Mouse (Mus musculus) lung, adult 2 months (tissue): ENCODE data around the gene Zfp189. TPM values are rescaled to one million over a fixed set of nuclear protein-coding genes. Genes with fewer than 3 reads are reported as not detected.

Experiments used
- DNase-seq: peaks from one replicate; pipeline ENCODE4 v3.0.0; 2022
- H3K4me1 ChIP-seq: fragments of 200-500 bp; 2 replicates; pipeline ENCODE4 v1.6.1; 2011; ENCODE audit warnings: low read length; ENCODE audit not compliant: control insufficient read depth, insufficient read depth
- H3K4me3 ChIP-seq: fragments of 200-500 bp; replicated peaks from 2 replicates; pipeline ENCODE3; 2011; ENCODE audit warnings: low read depth, mild to moderate bottlenecking, control low read depth, low read length; ENCODE audit errors: extremely low read depth
- CTCF ChIP-seq: fragments of 200-500 bp; IDR thresholded peaks from 2 replicates; pipeline ENCODE4 v1.5.1; 2011; ENCODE audit warnings: mild to moderate bottlenecking, low read length, control low read depth; ENCODE audit not compliant: insufficient read depth
- POLR2A ChIP-seq: fragments of 200-500 bp; IDR thresholded peaks from 2 replicates; pipeline ENCODE4 v1.6.1; 2011; ENCODE audit warnings: low read depth, mild to moderate bottlenecking, control low read depth, low read length, borderline replicate concordance; ENCODE audit errors: extremely low read depth
- WGBS: fragments of 180-500 bp; shearing (Covaris S2); methylation state at CpG from one replicate; pipeline ENCODE4 v1.1.7; 2018; 5-methylcytosine and 5-hydroxymethylcytosine counted together
- polyA plus RNA-seq: library from polyadenylated mRNA; depleted of rRNA; stranded (reverse); fragments of >200 nt; gene quantifications from 2 replicates; pipeline ENCODE4 v1.2.3, GENCODE M21; 2012

Zfp189 gene
- polyA plus RNA-seq, 1 experiment: 1.1 TPM

DNA sequence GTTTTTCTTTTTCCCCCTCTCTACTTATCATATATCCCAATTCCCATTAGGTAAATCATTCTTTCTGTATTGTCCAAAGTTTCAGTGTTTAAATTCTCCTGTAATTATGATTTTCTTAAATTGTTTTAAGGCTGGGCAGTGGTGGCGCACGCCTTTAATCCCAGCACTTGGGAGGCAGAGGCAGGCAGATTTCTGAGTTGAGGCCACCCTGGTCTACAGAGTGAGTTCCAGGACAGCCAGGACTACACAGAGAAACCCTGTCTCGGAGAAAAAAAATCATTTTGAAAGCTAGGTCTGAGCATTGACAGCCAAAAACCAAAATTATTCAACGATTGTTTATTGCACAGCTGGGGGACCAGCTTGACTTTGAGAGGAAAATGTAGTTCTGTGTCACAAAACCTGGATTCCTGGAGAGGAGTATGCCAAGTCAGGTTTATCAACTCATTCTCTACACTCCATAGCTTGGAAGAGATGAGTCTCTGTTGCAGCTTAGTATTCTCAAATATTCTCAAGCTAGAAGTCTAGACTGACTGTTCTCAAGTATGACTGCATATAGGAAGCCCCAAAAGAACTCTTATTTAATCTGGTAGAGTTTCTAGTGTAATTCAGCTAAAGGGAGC, 14.8 kb downstream of the Zfp189 start:
- 92% methylated on average over 4 of the region's 4 CpGs for WGBS
- H3K4me1 ChIP-seq: no peaks in the 10 kb centered on the region; the same call in 1 of the 2 replicates
- no peak for DNase-seq
- H3K4me3 ChIP-seq: no peak overlapping the region
- TF ChIP-seq CTCF: no peak
- TF ChIP-seq POLR2A: no peak

DNA sequence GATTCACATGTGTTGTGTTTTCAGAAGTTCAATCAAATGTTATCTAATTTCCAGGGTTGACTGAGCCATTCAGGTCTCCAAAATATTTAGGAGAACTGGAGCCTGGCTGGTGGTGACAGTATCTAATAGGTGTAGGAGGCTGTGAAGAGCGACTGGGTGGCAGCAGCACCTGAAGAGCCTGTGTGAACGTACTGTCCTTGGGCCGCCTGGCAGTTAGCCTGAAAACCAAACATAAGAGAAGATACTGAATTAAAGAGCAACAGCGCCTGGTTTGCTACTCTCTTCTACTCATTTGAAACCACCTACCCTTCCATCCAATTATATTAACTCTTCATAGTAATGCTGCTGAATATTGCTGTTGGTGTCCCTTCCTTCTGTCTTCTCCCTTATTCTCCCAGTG, 15.7 kb downstream of the Zfp189 start:
- Histone ChIP-seq H3K4me1 (no peaks in the 10 kb centered on the region; the same call in 1 of the 2 replicates), H3K4me3 (no peak overlapping the region)
- DNase-seq: no peak
- TF ChIP-seq POLR2A (no peak), CTCF (no peak)
- 78% methylated on average over 4 of the region's 4 CpGs for WGBS

DNA sequence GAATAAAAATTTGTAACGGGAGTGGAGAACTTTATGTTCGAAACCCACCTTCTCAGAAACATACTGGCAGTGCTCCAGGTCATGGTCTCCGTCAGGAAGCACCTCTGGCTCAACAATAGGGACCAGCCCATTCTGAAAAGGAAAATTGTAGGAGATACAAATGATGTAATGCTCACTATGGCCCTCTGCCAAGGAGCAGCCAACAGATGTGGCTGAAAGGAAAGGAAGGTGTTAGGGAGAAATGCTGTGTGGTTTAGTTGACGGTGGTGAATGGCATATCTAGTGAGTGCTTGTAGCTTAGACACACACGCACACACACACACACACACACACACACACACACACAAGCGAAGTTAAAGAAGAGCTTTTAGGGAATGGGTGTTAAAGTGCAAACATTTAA, 18.7 kb downstream of the Zfp189 start:
- H3K4me3 ChIP-seq: no peak overlapping the region
- 31% methylated on average over 6 of the region's 6 CpGs for WGBS
- no peak for DNase-seq
- TF ChIP-seq CTCF (no peak), POLR2A (no peak)
- no peaks in the 10 kb centered on the region; the same call in 1 of the 2 replicates for H3K4me1 ChIP-seq

DNA sequence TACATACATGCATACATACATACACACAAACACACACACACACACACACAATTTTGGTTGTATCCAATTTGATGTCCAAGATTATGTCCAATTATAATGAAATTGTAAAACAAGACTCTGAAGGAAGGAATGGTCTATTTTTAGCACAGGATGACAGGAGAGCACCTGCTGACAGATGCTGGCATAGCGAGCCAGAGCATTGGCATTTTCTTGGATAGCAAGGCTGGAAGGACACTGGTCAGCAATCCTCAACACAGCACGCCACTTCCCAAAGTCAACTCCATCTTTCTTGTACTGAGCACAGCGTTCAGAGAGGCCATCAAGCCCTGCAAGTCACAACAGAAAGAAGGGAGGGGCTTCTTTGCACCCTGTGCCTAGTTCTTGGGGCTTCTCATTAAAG, 20.0 kb downstream of the Zfp189 start:
- 73% methylated on average over 3 of the region's 3 CpGs for whole genome bisulfite sequencing
- TF ChIP-seq CTCF (no peak), POLR2A (no peak)

DNA sequence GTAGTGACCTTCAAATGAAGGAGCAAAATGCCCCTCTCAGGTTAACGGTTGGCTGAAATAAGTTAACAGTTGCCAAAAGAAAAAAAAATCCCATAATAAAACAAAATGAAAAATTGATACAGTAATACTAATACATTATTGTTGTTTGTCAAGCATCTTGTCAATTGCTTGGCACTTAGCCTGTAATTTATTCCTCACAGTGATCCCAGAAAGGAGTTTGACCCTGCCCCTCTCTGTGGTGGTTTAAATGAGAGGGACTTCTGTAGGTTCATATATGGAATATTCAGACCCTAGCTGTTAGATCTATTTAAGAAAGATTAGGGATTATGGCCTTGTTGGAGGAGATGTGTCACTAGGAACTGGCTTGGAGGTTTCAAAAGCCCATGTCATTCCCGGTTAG, 25.1 kb downstream of the Zfp189 start:
- no peak overlapping the region for H3K4me3 ChIP-seq

More for the DNA sequence above, 20.0 kb downstream of the Zfp189 start:
- Histone ChIP-seq H3K4me3 (no peak overlapping the region), H3K4me1 (no peaks in the 10 kb centered on the region; the same call in 1 of the 2 replicates)
- DNase-seq: no peak

DNA sequence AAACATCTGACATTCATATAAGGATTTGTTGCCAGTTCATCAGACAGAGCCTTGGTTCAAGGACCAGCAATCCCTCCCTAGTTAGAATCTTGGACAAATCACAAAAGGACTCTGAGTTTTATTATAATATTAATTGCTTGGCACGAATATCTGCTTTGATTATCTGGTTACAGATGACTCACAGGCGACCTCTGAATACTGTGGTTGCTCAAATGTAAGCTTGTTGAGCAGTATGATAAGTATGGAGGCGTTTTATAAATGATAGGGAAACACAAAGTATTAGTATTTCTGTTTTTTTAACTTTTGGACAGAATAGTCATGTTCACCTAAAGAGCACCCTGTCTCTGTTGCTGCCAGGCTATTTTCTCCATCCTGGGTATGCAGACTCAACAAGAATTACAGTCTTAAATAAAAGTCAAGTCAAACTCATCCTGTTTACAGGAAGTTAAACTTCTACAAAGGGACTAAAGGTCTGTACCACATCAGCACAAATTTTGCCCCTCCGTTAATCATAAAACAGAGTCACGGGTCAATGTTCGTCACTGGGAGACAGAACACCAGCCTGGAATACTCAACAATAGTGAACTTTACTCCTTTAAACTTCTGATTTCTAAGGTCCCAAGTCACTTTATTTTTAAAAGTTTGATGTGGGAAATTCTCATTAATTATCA, 26.0 kb downstream of the Zfp189 start:
- 55% methylated on average over 6 of the region's 6 CpGs for WGBS
- no peak overlapping the region for H3K4me3 ChIP-seq
- no peak for DNase-seq
- TF ChIP-seq CTCF (no peak), POLR2A (no peak)
- H3K4me1 ChIP-seq: no peaks in the 10 kb centered on the region

More for the DNA sequence above, 25.1 kb downstream of the Zfp189 start:
- DNase-seq: no peak
- no peaks in the 10 kb centered on the region for H3K4me1 ChIP-seq
- 73% methylated on average over 2 of the region's 2 CpGs for WGBS
- TF ChIP-seq CTCF (no peak), POLR2A (no peak)

DNA sequence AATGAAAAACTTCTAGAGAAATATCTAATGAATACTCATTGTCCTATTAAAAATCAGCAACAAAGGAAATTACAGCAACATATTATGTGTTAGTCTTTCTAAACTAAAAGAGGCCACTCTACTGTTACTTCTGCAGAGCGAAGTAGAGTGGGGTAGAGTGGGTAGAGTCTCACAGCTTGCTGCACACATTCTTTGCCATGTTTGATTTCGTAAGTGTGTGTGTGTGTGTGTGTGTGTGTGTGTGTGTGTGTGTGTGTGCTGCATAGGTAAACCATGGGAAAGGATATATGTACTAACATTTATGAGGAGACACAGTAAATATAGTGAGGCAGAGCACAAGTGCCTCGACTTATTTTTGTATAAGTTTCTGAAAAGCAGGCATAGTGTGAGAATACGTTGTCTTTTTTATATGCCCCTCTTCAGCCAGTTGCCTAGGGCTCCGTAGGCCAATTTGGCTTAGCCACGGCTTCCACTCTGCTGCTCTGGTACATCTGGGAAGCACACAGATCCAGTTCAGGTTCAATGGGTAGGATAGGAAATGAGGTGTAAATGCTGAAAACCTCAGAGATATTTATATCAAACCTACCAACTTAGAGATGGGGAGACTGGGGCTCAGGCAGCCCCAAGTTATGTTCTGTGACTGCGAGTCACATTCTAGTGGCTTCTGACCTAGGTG, 26.7 kb downstream of the Zfp189 start:
- H3K4me1 ChIP-seq: no peaks in the 10 kb centered on the region
- 85% methylated on average over 7 of the region's 7 CpGs for WGBS
- no peak for DNase-seq
- H3K4me3 ChIP-seq: no peak overlapping the region
- TF ChIP-seq POLR2A: no peak
- no peak for TF ChIP-seq CTCF

DNA sequence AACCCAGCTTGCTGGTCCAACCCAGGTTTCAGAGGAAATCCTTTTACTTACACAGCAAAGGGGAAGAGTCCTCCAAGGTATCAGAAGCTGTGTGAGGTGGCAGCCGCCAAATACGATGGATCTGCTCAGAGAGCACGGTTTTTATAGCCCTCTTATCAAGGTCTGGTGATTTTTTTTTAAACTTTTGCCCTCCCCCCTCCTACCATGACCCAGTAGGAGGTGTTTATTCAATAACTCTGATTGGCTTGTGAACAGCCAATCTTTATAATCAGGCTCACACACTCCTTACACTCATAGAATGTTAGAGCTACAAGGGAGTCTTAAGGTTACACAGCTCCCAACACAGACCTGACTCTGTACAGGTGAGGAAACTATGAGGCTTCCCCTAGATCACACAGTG, 28.4 kb downstream of the Zfp189 start, which contains the start of gene Aldob:
Gene Aldob, minus strand, starts transcription at position 164 of the 400 bp plus-strand sequence.
- H3K4me3 ChIP-seq: no peak within 1 kb of the TSS
- H3K4me1 ChIP-seq: no peaks in the 10 kb centered on the region
- WGBS: 29% methylated on average over 3 of the region's 3 CpGs
- TF ChIP-seq CTCF (no peak), POLR2A (no peak)
- no peak for DNase-seq

DNA sequence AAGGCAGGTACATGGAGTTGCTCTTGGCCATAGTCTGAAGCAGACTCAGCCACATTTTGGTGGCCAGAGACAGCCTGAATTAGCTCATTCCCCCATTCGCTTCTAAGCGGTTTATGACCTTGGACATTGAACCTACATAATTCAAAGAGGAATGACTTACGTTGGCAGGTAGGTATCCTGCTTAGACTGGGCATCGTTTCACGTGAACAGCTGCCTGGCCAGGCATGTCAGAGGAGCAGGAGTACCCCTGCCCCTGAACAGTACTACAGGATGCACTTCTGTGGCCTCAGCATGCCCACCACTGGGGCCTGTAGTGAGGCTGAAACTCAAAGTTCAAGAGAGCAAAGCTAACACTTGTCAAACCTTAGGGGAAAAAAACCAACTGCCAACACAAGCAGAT, 32.4 kb downstream of the Zfp189 start:
- 82% methylated on average over 5 of the region's 5 CpGs for WGBS
- Histone ChIP-seq H3K4me1 (no peaks in the 10 kb centered on the region), H3K4me3 (no peak overlapping the region)
- TF ChIP-seq POLR2A: no peak
- TF ChIP-seq CTCF: no peak
- DNase-seq: no peak
